Mouse (Mus musculus) embryonic fibroblast, embryonic 13.5 days (primary cell): ENCODE measurements around the gene Hivep3.

Experiments
- CTCF ChIP-seq: IDR thresholded peaks from 2 replicates; pipeline ENCODE4 v1.5.1; 2011; ENCODE audit warnings: mild to moderate bottlenecking, control low read depth, low read length, moderate library complexity, borderline replicate concordance; ENCODE audit not compliant: insufficient read depth
- POLR2A ChIP-seq: IDR thresholded peaks from 2 replicates; pipeline ENCODE4 v1.6.1; 2011; ENCODE audit warnings: low read depth, mild to moderate bottlenecking, control low read depth, low read length, moderate library complexity

- TF ChIP-seq CTCF (no peak), POLR2A (no peak)
Measured at GRCm38 (mm10) chr4:119807359-119807758, 73.8 kb downstream of the Hivep3 start.
